Mouse (Mus musculus): ENCODE results near the gene Zfp991. TPM values are rescaled to one million over a fixed set of nuclear protein-coding genes. Genes with fewer than 3 reads are reported as not detected.
"Not testable (repeated sequence)": the region's sequence is repeated elsewhere in the genome, so short reads cannot be mapped to it uniquely, and the experiment has no call there.

Gene Zfp991
- total RNA-seq, 2 experiments from 2014 or later: 11.3 to 13.1 TPM

DNA sequence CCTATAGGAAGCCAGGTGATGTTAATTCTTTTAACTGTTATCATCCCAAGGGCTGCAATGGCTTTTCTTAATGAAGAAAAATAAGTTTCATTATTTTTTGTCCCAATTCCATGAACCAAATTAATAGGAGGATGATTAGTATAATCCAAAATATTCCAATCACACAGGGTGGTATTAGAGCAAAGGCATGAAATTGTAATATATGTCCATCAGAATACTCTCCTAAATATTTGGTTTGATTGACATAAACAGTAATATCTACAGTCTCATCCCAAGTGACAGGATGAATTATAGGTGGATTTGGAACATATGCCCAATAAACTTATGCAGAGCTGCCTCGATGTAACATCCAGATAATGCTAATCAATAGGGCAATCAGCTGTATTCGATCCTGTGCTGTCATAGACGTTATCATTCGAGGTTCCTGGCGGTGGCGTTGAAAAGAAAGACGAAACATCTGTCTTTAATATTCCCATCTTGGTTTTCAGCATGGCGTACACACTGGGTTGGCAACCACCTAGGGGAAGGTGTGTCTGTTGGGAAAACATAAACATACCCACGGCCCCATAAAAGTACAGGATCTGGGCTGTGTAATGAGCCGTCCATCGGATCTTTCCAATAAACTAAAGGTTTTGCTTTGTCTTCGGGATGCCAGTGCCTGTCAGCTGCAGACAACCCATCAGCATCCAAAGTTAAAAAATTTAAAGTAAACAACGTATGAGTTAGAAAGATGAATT is 50.3 kb downstream of the Zfp991 start:
- not testable (repeated sequence) for DNase-seq

DNA sequence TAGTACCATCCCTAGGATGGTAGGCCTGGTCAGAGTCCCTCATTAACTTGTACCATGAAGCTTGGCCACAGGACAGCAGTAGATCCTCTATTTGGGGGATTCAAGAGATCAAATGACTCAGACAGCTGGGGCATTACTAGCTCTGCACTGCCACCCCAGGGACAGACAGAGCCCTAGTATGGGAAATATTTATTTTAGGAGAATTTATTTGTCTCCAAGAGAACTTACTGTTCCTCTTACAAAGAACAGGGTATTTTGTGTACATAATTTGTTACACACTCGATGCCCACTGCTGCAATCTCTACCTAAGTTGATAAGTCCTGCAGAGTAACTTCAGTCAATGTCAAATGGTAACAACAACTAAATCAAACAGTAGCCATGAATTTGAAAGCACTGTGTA is 55.0 kb downstream of the Zfp991 start:
- not testable (repeated sequence) for DNase-seq

DNA sequence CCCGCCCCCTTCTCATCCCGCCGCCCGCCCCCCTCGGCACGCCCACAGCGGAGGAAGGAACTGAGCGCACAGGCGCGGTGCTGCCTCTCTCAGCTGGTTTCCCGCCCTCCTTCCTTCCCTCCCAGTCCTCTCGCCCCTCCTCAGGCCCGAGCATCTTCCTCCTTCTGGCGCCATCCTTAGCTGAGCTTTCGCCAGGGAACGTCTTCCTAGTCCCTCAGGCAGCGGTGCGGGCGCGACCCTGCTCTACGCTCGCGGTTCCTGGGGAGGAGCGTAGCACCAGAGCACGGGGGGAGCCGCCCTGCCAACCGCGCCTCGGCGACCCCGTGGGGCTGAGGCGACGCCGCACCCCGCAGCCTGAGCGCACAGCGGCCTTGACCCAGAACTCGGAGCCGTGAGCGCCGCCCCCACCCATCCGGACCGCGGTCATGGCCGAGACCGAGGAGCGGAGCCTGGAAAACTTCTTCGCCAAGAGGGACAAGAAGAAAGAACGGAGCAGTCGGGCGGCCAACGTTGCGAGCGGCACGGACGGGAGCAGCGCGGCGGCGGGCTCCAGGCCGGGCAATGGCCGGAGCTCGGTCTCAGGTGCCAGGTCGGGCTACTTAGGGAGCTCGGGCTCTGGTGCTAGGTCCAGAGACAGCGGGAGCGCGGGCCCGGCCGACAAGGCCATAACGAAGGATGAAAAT is 55.6 kb downstream of the Zfp991 start:
- not testable (repeated sequence) for DNase-seq

DNA sequence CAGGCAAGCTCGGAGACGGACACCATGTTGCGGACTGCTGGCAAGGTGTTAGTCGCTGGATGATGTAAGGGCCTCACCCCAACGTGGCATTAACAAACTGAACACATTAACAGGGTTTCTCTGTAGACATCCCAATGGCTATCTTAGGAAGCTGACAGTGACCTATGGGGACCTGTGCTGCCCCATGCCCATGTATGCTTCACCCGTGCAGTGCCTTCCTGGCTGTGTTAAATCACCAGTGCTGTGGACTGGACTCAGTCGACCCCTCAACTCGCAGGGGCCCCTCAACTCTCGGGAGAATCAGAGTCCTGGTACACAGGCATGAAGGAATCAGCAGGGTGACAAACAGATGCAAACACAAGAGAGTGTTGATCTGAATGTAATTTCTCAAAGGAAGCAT is 63.3 kb downstream of the Zfp991 start:
- not testable (repeated sequence) for DNase-seq

DNA sequence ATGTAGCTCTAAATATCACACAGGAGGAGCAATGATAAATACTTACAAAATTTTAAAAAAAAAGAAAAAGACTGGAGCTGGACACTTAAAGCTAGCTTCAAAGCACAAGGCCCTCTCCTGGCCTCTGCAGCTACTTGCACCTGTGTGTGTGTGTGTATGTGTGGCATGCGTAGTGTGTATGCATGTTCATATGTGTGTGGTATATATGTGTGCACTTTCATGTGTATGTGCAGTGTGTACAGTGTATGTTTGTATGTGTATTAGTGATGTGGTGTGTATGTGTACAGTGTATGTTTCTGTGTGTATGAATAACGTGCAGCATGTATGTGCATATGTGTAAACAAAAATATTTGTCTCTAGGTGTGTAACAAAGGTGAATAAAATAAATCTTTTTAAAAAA is 65.4 kb downstream of the Zfp991 start:
- DNase-seq: not testable (repeated sequence)

DNA sequence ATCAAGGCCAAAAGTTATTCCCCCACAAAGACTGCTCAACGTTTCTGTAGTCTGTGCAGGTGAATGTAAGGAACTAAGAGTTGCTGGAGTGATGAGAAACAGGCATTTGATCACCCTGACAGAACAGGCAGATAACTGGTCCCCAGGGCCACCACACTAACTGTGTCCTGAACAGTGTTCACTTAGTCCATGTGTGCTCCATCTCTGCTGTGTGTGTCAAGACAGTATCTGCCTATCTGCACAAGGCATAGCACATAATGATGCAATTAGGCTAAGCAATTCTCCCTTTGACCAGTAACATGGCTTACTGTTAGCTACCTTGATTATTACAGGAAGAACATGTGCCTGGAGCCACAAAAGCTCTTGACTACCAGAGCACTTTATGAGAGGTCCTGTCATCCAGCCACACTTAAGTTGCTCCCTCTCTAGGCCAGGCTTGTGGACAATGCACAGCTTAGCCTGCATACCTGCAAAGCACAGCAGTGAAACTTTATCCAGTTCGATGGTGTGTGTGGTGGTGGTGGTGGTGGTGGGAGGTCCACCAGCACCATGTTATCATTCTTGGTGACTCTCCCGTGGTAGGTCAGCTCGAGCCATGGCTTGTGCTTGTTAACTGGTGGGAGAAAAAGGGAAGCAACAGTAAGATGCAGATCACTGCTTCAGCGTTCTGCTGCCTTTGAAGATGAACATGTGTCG is 67.4 kb downstream of the Zfp991 start:
- DNase-seq: not testable (repeated sequence)

DNA sequence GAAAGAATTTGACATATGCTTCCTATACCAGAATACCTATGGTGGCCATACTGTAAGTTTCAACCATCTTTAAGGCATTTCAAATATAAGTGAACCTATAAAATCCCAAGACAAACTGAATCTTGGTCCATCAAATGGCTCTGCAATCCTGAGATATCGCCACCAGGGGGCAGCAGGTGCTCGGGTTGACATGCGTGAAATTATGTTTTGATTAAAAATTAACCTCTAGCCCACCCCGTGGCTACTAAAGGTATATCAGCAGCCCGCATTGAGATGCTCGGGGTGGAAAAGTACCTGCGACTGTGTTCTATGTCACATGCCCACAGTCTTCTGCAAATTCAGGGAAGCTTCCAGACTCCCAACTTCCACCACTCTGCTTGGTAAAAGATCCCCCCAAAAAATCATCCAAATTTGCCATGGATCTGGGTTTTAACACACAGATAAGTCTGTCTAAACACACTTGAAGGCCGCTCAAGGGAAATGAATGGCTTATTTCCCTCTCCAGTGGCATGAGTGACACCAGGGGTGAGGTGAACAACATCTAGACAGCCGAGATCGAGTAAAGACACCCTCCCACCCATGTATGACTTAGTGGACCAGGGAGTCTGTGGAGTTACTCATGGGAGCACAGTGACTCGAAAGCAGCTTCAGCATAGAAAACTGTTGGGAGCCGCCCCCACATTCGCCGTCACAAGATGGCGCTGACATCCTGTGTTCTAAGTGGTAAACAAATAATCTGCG is 70.3 kb downstream of the Zfp991 start:
- not testable (repeated sequence) for DNase-seq

DNA sequence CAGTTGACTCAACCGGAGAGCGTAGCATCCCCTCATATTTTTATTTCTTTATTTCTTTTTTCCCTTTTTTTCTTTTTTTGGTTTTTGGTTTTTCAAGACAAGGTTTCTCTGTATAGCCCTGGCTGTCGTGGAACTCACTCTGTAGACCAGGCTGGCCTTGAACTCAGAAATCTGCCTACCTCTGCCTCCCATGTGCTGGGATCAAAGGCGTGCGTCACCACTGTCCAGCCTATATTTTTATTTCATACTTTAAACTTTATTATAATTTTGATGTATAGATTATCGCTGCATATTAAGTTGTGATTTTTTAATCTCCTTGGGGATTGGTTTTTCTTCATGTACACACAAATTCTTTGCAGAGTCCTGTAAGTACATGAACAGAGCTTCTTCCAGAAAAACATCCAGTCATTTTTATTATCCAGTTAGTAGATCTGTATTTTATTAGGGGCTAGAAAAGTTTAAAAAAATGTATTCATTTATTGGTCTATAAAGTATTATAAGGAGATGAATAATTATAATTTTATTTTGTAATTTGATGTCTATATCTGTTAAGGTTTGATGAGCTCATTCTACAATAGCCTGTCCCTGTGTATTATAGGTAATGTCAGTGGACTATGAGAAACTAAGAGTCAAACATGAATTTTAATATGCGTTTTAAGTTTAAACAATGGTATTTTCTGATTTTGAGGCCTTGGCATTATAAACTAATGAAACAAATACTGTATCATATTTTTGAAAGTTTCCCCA is 80.5 kb downstream of the Zfp991 start:
- not testable (repeated sequence) for DNase-seq

DNA sequence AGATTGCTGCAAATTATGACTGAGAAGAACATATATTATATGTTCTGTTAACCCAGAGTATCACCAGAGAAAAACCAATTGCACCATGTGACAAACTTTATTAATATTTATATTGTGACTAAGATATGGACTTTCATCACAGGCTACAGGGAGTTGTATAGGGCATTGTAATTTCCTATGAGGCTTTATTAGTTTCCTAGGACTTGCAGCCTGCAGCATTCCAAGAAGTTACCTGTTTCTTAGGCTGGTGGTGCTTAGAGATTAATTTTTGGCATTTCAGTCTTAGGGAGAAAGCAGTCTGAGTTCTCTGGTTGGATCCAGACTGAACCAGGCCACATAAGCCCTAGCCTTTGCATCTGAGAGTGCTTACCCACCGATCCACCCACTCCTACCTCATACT is 82.4 kb downstream of the Zfp991 start:
- not testable (repeated sequence) for DNase-seq

DNA sequence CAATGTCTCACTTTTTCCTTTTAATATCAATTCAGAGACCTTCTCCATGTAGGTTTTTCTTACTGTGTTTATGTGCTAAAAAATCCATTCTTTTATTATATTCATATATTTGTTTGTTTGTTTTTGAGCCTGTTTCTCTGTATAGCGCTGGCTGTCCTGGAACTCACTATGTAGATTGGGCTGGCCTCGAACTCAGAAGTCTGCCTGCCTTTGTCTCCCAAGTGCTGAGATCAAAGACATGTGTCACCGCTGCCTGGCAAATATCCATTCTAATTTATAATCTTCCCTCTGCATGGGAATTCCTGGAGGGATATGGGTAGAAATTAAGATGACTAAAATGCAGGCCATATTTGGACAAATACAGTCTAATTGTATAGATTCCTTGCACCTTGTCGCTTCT is 85.8 kb downstream of the Zfp991 start:
- DNase-seq: not testable (repeated sequence)

DNA sequence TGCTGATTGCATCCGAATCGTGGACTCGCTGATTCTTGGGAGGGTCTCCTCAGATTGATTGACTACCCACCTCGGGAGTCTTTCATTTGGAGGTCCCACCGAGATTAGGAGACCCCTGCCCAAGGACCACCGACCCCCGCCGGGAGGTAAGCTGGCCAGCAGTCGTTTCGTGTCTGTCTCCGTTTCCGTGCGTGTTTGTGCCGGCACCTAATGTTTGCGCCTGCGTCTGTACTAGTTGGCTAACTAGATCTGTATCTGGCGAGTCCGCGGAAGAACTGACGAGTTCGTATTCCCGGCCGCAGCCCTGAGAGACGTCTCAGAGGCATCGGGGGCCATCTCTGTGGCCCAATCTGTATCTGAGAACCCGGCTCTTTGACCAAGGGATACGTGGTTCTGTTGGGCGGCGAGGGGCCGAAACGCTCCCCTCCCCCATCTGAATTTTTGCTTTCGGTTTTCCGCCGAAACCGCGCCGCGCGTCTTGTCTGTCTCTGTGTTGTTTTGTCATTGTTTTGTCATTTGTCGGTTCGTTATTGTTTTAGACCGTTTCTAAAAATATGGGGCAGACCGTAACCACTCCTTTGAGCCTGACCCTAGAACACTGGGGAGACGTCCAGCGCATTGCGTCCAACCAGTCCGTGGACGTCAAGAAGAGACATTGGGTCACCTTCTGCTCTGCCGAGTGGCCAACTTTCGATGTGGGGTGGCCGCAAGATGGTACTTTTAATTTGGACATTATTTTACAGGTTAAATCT is 87.7 kb downstream of the Zfp991 start:
- not testable (repeated sequence) for DNase-seq

DNA sequence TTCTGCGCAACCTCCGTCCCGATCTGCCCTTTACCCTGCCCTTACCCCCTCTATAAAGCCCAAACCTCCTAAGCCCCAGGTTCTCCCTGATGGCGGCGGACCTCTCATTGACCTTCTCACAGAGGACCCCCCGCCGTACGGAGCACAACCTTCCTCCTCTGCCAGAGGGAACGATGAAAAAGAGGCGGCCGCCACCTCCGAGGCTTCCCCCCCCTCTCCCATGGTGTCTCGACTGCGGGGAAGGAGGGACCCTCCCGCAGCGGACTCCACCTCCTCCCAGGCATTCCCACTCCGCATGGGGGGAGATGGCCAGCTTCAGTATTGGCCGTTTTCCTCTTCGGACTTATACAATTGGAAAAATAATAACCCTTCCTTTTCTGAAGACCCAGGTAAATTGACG is 88.4 kb downstream of the Zfp991 start:
- DNase-seq: not testable (repeated sequence)

DNA sequence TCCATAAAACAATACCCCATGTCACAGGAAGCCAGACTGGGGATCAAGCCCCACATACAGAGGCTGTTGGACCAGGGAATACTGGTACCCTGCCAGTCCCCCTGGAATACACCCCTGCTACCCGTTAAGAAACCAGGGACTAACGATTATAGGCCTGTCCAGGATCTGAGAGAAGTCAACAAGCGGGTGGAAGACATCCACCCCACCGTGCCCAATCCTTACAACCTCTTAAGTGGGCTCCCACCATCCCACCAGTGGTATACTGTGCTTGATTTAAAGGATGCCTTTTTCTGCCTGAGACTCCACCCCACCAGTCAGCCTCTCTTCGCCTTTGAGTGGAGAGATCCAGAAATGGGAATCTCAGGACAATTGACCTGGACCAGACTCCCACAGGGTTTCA is 90.2 kb downstream of the Zfp991 start:
- DNase-seq: not testable (repeated sequence)

DNA sequence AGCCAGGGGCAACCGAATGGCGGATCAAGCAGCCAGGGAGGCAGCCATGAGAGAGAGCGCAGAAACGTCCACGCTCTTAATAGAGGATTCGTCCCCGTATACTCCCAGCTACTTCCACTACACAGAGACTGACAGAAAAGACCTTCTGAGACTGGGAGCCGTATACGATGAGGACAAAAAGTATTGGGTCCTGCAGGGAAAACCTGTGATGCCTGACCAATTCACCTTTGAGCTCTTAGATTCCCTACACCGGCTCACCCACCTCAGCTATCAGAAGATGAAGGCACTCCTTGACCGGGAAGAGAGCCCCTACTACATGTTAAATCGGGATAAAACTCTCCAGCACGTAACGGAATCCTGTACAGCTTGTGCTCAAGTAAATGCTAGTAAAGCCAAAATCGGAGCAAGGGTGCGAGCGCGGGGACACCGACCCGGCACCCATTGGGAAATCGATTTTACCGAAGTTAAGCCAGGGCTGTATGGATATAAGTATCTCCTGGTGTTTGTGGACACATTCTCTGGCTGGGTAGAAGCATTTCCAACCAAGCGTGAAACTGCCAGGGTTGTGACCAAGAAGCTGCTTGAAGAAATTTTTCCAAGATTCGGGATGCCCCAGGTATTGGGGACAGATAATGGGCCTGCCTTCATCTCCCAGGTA is 92.1 kb downstream of the Zfp991 start:
- DNase-seq: not testable (repeated sequence)

DNA sequence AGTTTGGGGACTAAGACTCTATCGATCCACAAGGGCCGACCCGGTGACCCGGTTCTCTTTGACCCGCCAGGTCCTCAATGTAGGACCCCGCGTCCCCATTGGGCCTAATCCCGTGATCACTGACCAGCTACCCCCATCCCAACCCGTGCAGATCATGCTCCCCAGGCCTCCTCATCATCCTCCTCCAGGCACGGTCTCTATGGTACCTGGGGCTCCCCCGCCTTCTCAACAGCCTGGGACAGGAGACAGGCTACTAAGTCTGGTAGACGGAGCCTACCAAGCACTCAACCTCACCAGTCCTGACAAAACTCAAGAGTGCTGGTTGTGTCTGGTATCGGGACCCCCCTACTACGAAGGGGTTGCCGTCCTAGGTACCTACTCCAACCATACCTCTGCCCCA is 93.8 kb downstream of the Zfp991 start:
- not testable (repeated sequence) for DNase-seq

DNA sequence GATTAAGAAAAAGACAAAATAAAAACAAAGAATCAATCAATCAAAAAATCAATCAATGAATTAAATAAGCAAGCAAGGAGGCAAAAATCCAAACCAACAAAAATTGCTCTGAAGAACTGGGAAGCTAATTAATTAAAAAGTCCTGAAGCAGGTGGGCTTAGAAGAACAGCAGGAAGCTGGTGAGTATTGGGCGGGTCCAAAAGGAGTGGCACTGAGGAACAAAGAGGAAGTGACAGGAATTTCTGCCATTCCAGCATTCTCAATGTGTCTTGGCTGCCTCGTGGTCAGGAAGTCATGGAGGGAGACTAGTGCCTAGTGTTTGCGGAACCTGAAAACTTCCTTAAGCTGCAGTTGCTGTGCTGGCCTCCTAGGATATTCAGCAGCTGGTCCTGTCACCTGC is 98.2 kb downstream of the Zfp991 start:
- DNase-seq: not testable (repeated sequence)

Measured in heart, postnatal 4 days (tissue).